Mouse (Mus musculus) G1E (cell line): ENCODE data around the gene Naa35.

Experiments used
- CTCF ChIP-seq: IDR thresholded peaks from 2 replicates; pipeline ENCODE4 v1.5.1; 2012; ENCODE audit warnings: low read depth, low read length, inconsistent platforms, mixed read lengths
- GATA1 ChIP-seq: IDR thresholded peaks from 2 replicates; pipeline ENCODE4 v1.6.1; 2012; ENCODE audit warnings: borderline replicate concordance, low read length, inconsistent platforms, mixed read lengths
- POLR2AphosphoS5 ChIP-seq: IDR thresholded peaks from 2 replicates; pipeline ENCODE4 v1.6.1; 2012; ENCODE audit warnings: low read depth, low read length, inconsistent platforms; ENCODE audit not compliant: insufficient replicate concordance
- TAL1 ChIP-seq: conservative IDR thresholded peaks from 2 replicates; pipeline ENCODE4 v1.6.1; 2012; ENCODE audit warnings: low read depth, low read length, inconsistent platforms, mixed read lengths

- TF ChIP-seq POLR2AphosphoS5 = no peak
- no peak for TF ChIP-seq GATA1
- TF ChIP-seq CTCF = no peak
- no peak for TF ChIP-seq TAL1
These were observed 20.1 kb upstream of the Naa35 start for GRCm38 (mm10) chr13:59564923-59565322.
